Mouse (Mus musculus) thymus, adult 2 months (tissue): ENCODE measurements around the gene Sectm1b.

Experiments
- CTCF ChIP-seq: fragments of 200-500 bp; IDR thresholded peaks from 2 replicates; pipeline ENCODE4 v1.5.1; 2012; ENCODE audit warnings: mild to moderate bottlenecking, control low read depth, low read length, moderate library complexity, borderline replicate concordance; ENCODE audit not compliant: control insufficient read depth, poor library complexity, insufficient read depth; ENCODE audit errors: extremely low read depth
- POLR2A ChIP-seq: fragments of 200-500 bp; IDR thresholded peaks from 2 replicates; pipeline ENCODE4 v1.6.1; 2012; ENCODE audit warnings: mild to moderate bottlenecking, low read length, control low read depth, moderate library complexity; ENCODE audit not compliant: control insufficient read depth, poor library complexity, insufficient read depth; ENCODE audit errors: extremely low read depth

DNA sequence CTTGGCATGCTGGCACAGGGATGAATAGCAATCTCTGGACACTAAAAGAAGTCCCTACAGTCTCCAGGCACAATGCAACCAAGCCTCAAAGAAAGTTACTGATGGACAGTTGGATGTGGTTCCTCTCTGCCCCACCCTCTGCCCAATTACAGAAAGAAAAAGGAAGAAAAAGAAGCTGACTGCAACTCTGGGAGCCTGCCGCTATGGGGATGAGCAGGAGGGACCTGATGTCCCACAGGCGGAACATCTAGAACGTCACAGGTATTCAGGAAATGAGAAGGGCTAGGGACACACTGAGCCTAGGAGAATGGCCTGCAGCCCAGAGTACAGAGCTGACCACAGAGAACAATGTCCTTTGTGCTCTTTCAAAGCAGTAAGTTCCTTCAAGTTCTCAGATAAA, 18.9 kb upstream of the Sectm1b start:
- no peak for TF ChIP-seq CTCF
- no peak for TF ChIP-seq POLR2A
